Mouse (Mus musculus) stomach, postnatal 0 days (tissue): Measurements from ENCODE around the gene Ldlrad1.

Source experiments
- CTCF ChIP-seq: IDR thresholded peaks from 2 replicates; pipeline ENCODE4 v1.5.1; 2016; ENCODE audit warnings: antibody characterized with exemption, low read depth, mild to moderate bottlenecking, moderate library complexity
- EP300 ChIP-seq: optimal IDR thresholded peaks from 2 replicates; pipeline ENCODE3; 2016; ENCODE audit warnings: antibody characterized with exemption

DNA sequence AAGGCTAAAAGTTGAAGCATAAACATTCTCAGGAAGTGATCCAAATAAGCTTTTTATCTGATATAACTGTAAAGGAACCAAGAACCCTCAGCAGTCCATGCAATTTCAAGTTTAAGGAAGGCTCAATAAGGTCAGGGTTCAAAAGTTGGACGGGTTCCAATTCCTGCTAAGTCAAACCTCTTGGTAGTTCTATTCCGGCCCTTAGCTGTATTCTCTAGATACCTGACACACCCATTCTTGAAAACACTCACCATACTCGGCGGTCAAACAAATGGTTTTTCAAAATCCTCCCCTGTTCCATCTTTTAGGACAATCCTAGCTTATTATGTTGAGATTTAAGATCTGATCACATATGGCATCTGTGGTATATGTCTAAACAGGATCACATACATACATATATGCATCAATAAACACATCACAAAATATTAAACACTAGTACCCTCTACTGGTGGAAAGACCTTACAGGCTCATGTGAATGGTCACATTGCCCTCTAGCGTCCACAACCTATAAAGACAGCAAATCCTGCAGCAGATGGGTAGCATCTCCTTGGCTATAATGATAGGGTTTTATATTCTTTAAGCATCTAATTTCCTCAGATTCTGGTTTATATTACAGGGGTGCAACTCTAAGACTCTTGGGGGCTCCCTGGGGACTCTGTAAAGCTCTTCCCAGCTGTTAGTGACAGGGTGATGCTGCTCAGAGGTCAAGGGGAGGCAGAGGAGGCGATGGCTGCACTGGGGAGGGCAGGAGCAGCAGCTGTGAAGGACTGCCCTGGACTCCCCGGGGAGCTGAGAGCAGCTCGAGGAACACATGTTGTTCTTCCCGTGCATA, 45.0 kb upstream of the Ldlrad1 start:
- TF ChIP-seq CTCF: peak; percentile 100
- TF ChIP-seq EP300: no peak
